Mouse (Mus musculus) MEL (cell line): ENCODE measurements around the gene Tmtc4. TPM values are rescaled to one million over a fixed set of nuclear protein-coding genes. Genes with fewer than 3 reads are reported as not detected.

Experiments used
- DNase-seq: peaks from one replicate; pipeline ENCODE4 v3.0.0; 2011; ENCODE audit warnings: low read depth, low spot score
- H3K27ac ChIP-seq: 2 replicates; pipeline ENCODE4 v1.5.1; 2012; ENCODE audit warnings: low read depth, mild to moderate bottlenecking, control low read depth, low read length, moderate library complexity; ENCODE audit not compliant: control insufficient read depth
- H3K27me3 ChIP-seq, 2 experiments: fragments of 150-350 bp in 1 of 2; sonication (generic) in 1 of 2; 2 replicates each; pipeline ENCODE4 v1.6.1; 2012; ENCODE audit warnings: low read length in 2 of 2, mild to moderate bottlenecking in 2 of 2, improper control_type of control experiment in 1 of 2, moderate library complexity in 1 of 2; ENCODE audit not compliant: insufficient read depth in 2 of 2, control insufficient read depth in 1 of 2
- H3K36me3 ChIP-seq, 2 experiments: 2 replicates each; pipeline ENCODE4 v1.6.1; 2012 to 2014; ENCODE audit warnings: low read length in 2 of 2, improper control_type of control experiment in 1 of 2, inconsistent platforms in 1 of 2, mild to moderate bottlenecking in 1 of 2; ENCODE audit not compliant: insufficient read depth in 2 of 2, control insufficient read depth in 1 of 2
- H3K4me1 ChIP-seq, 2 experiments: fragments of 150-350 bp in 1 of 2; sonication (generic) in 1 of 2; 2 replicates each; pipeline ENCODE4 v1.6.1; 2012; ENCODE audit warnings: low read length in 2 of 2, improper control_type of control experiment in 1 of 2, mild to moderate bottlenecking in 1 of 2; ENCODE audit not compliant: insufficient read depth in 2 of 2, control insufficient read depth in 1 of 2
- H3K4me3 ChIP-seq, 2 experiments: fragments of 150-350 bp in 1 of 2; sonication (generic) in 1 of 2; 2 replicates each; pipeline ENCODE4 v1.5.1; 2012; ENCODE audit warnings: low read depth in 2 of 2, low read length in 2 of 2, mild to moderate bottlenecking in 2 of 2, moderate library complexity in 2 of 2, control low read depth in 1 of 2, improper control_type of control experiment in 1 of 2; ENCODE audit not compliant: control insufficient read depth in 1 of 2, insufficient read depth in 1 of 2
- H3K79me2 ChIP-seq: 2 replicates; pipeline ENCODE4 v1.6.1; 2012; ENCODE audit warnings: mild to moderate bottlenecking, low read length, moderate library complexity; ENCODE audit not compliant: control insufficient read depth, poor library complexity, insufficient read depth
- H3K9ac ChIP-seq: 2 replicates; pipeline ENCODE4 v1.6.1; 2012; ENCODE audit warnings: low read depth, mild to moderate bottlenecking, control low read depth, low read length, moderate library complexity; ENCODE audit not compliant: control insufficient read depth, poor library complexity, severe bottlenecking
- H3K9me3 ChIP-seq: fragments of 150-350 bp; sonication (generic); replicated peaks from 2 replicates; pipeline ENCODE4 v1.6.1; 2012; ENCODE audit warnings: mild to moderate bottlenecking, low read length, improper control_type of control experiment, moderate library complexity; ENCODE audit not compliant: insufficient read depth
- CHD2 ChIP-seq: IDR thresholded peaks from 2 replicates; pipeline ENCODE4 v1.6.1; 2011; ENCODE audit warnings: low read length, improper control_type of control experiment
- CTCF ChIP-seq, 3 experiments: IDR thresholded peaks in 2 of 3; conservative IDR thresholded peaks in 1 of 3; 2 replicates each; pipeline ENCODE4 v1.5.1; 2011 to 2012; ENCODE audit warnings: low read length in 3 of 3, low read depth in 2 of 3, mild to moderate bottlenecking in 2 of 3, improper control_type of control experiment in 1 of 3, inconsistent platforms in 1 of 3, mixed read lengths in 1 of 3, moderate library complexity in 1 of 3; ENCODE audit not compliant: control insufficient read depth in 1 of 3, insufficient read depth in 1 of 3, poor library complexity in 1 of 3, severe bottlenecking in 1 of 3
- ELF1 ChIP-seq: IDR thresholded peaks from 2 replicates; pipeline ENCODE4 v1.6.1; 2014; ENCODE audit warnings: low read depth, mild to moderate bottlenecking, inconsistent platforms, low read length, improper control_type of control experiment, moderate library complexity
- EP300 ChIP-seq, 2 experiments: IDR thresholded peaks; 2 replicates each; pipeline ENCODE4 v1.6.1; 2011; ENCODE audit warnings: improper control_type of control experiment in 2 of 2, low read length in 2 of 2, low read depth in 1 of 2, mild to moderate bottlenecking in 1 of 2
- MXI1 ChIP-seq: IDR thresholded peaks from 2 replicates; pipeline ENCODE4 v1.6.1; 2011; ENCODE audit warnings: mild to moderate bottlenecking, low read depth, low read length, improper control_type of control experiment
- MYB ChIP-seq: IDR thresholded peaks from 2 replicates; pipeline ENCODE4 v1.6.1; 2011; ENCODE audit warnings: mild to moderate bottlenecking, low read depth, low read length, improper control_type of control experiment
- MYC ChIP-seq: IDR thresholded peaks from 2 replicates; pipeline ENCODE4 v1.6.1; 2011; ENCODE audit warnings: low read depth, mild to moderate bottlenecking, low read length, improper control_type of control experiment, moderate library complexity
- NELFE ChIP-seq: IDR thresholded peaks from 2 replicates; pipeline ENCODE4 v1.6.1; 2011; ENCODE audit warnings: low read depth, low read length, improper control_type of control experiment
- NRF1 ChIP-seq: IDR thresholded peaks from 2 replicates; pipeline ENCODE4 v1.6.1; 2014; ENCODE audit warnings: low read depth, mild to moderate bottlenecking, inconsistent platforms, low read length, improper control_type of control experiment, moderate library complexity; ENCODE audit not compliant: poor library complexity, insufficient read depth, severe bottlenecking
- POLR2A ChIP-seq, 2 experiments: IDR thresholded peaks; 2 replicates each; pipeline ENCODE4 v1.6.1; 2011 to 2012; ENCODE audit warnings: low read length in 2 of 2, mild to moderate bottlenecking in 2 of 2, control low read depth in 1 of 2, improper control_type of control experiment in 1 of 2, low read depth in 1 of 2, moderate library complexity in 1 of 2; ENCODE audit not compliant: control insufficient read depth in 1 of 2, insufficient read depth in 1 of 2, poor library complexity in 1 of 2
- POLR2AphosphoS2 ChIP-seq: IDR thresholded peaks from 2 replicates; pipeline ENCODE4 v1.6.1; 2011; ENCODE audit warnings: low read length, improper control_type of control experiment
- RAD21 ChIP-seq: IDR thresholded peaks from 2 replicates; pipeline ENCODE4 v1.6.1; 2011; ENCODE audit warnings: mild to moderate bottlenecking, low read depth, low read length, improper control_type of control experiment
- RCOR1 ChIP-seq: IDR thresholded peaks from 2 replicates; pipeline ENCODE4 v1.6.1; 2012; ENCODE audit warnings: low read depth, mild to moderate bottlenecking, inconsistent platforms, low read length, improper control_type of control experiment
- SMC3 ChIP-seq: IDR thresholded peaks from 2 replicates; pipeline ENCODE4 v1.6.1; 2011; ENCODE audit warnings: low read depth, low read length, improper control_type of control experiment
- TAL1 ChIP-seq: IDR thresholded peaks from 2 replicates; pipeline ENCODE4 v1.6.1; 2012; ENCODE audit warnings: mild to moderate bottlenecking, inconsistent platforms, low read length, moderate library complexity, mixed read lengths
- TCF12 ChIP-seq: IDR thresholded peaks from 2 replicates; pipeline ENCODE4 v1.6.1; 2014; ENCODE audit warnings: low read depth, mild to moderate bottlenecking, inconsistent platforms, low read length, improper control_type of control experiment, moderate library complexity
- USF1 ChIP-seq: IDR thresholded peaks from 2 replicates; pipeline ENCODE4 v1.6.1; 2014; ENCODE audit warnings: low read depth, mild to moderate bottlenecking, inconsistent platforms, low read length, improper control_type of control experiment, moderate library complexity
- USF2 ChIP-seq, 2 experiments: IDR thresholded peaks; 2 replicates each; pipeline ENCODE4 v1.6.1; 2011 to 2012; ENCODE audit warnings: improper control_type of control experiment in 2 of 2, low read length in 2 of 2, borderline replicate concordance in 1 of 2, inconsistent platforms in 1 of 2, low read depth in 1 of 2, mild to moderate bottlenecking in 1 of 2; ENCODE audit not compliant: insufficient read depth in 1 of 2
- ZC3H11A ChIP-seq: IDR thresholded peaks from 2 replicates; pipeline ENCODE4 v1.6.1; 2012; ENCODE audit warnings: low read depth, mild to moderate bottlenecking, inconsistent platforms, low read length, improper control_type of control experiment
- ZKSCAN1 ChIP-seq: IDR thresholded peaks from 2 replicates; pipeline ENCODE4 v1.6.1; 2012; ENCODE audit warnings: low read depth, mild to moderate bottlenecking, inconsistent platforms, low read length, improper control_type of control experiment, moderate library complexity
- ZMIZ1 ChIP-seq: IDR thresholded peaks from 2 replicates; pipeline ENCODE4 v1.6.1; 2012; ENCODE audit warnings: low read depth, mild to moderate bottlenecking, inconsistent platforms, low read length, improper control_type of control experiment, moderate library complexity
- polyA plus RNA-seq, 2 experiments: library from polyadenylated mRNA; stranded (reverse) in 1 of 2; unstranded in 1 of 2; fragments of >175 nt in 1 of 2; fragments of >200 nt in 1 of 2; gene quantifications; 2 replicates each; pipeline versions ENCODE4 v1.2.1 to v1.2.4; 2012; ENCODE audit warnings: low replicate concordance in 2 of 2, low read depth in 1 of 2; ENCODE audit not compliant: insufficient read length in 2 of 2, insufficient read depth in 1 of 2, missing spikeins in 1 of 2
- total RNA-seq: library from RNA; depleted of rRNA; stranded (reverse); fragments of 300-350 nt; gene quantifications from 2 replicates; pipeline ENCODE4 v1.2.3, GENCODE M21; 2012

Tmtc4 gene
- total and polyA plus RNA-seq, 3 experiments = 10.4 to 11.5 TPM; not detected in 1

DNA sequence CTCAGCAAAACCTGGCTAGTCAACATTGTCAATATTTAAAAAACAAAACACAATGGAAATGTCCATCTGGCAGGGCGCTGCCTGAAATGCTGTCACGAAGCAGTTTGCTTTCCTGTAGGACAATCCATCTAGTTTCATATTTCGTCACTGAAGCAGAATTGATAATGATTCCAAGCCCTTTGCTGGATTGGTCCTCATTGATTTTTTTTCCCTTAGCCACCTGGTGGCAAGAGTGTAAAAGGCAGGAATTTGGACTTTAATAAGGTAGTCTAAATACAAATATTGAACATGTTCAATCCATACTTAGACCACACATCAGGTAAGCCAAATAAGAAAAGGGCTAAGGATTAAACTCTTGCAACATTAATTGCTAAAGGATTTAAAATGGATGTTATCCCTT, 82.7 kb downstream of the Tmtc4 start:
- DNase-seq = no peak
- H3K27ac ChIP-seq = no peak overlapping the region
- H3K4me1 ChIP-seq = no peaks in the 10 kb centered on the region; a peak in 1 of 4 replicates
- no peak overlapping the region for H3K9ac ChIP-seq
- H3K79me2 ChIP-seq = 0 out of 2 replicates have a peak, but pooled peaks cover 1% of the 10 kb centered on the region
- TF ChIP-seq USF2 (IDR thresholded peaks at IDR 0.05; ENCODE audit: borderline replicate concordance in 1 of 2, insufficient read depth in 1 of 2, low read depth in 1 of 2, low read length in 2 of 2) = no peak
- TF ChIP-seq EP300 (IDR thresholded peaks at IDR 0.05; ENCODE audit: low read depth in 1 of 2, low read length in 2 of 2) = no peak
- peak; percentile 47 for TF ChIP-seq SMC3
- peak in 2 of 3 experiments; percentile 40 to 41; a peak in 4 of 6 replicates for TF ChIP-seq CTCF (IDR thresholded peaks at IDR 0.05 in 2 of 3, conservative IDR thresholded peaks at IDR 0.05 in 1 of 3; ENCODE audit: control insufficient read depth in 1 of 3, insufficient read depth in 1 of 3, low read depth in 2 of 3, low read length in 3 of 3, poor library complexity in 1 of 3, severe bottlenecking in 1 of 3)
- TF ChIP-seq MYB = no peak
- TF ChIP-seq ELF1 = no peak
- TF ChIP-seq CHD2 = no peak
- no peak for TF ChIP-seq MXI1
- TF ChIP-seq ZC3H11A = 0 out of 2 replicates have a peak, but pooled peaks have one; percentile 10
- TF ChIP-seq POLR2A (IDR thresholded peaks at IDR 0.05; ENCODE audit: control insufficient read depth in 1 of 2, insufficient read depth in 1 of 2, low read depth in 1 of 2, low read length in 2 of 2, poor library complexity in 1 of 2) = no peak
- no peak for TF ChIP-seq MYC
- TF ChIP-seq, all 39 proteins: peak for 3
- Histone ChIP-seq H3K36me3 (peaks cover 2 to 4% of the 10 kb centered on the region in 2 experiments; a peak in 2 of 4 replicates), H3K9me3 (no peaks in the 10 kb centered on the region), H3K4me3 (no peak overlapping the region), H3K27me3 (no peaks in the 10 kb centered on the region)

DNA sequence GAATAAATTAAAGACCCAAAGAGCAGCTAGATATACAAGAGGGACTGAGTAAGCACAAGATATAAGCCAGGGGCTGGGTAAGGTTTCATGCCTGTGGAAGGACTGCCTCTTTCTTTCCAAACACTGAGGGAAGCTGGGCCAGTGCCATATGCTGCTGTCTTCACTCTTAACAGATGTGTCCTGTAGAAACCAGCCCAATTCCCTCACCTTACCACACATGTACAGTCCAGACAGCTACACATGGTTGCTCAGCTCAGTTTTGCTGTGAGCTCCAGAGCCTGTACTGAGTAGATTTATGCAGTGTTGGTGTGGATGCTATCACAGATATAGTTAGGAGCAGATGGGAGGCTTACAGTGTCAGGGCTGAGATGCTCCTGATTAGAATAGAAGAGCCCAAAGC, 83.2 kb downstream of the Tmtc4 start:
- H3K9me3 ChIP-seq = no peaks in the 10 kb centered on the region
- no peak for DNase-seq
- no peaks in the 10 kb centered on the region for H3K79me2 ChIP-seq
- no peaks in the 10 kb centered on the region for H3K27me3 ChIP-seq
- peaks cover 2 to 4% of the 10 kb centered on the region in 2 experiments; a peak in 3 of 4 replicates for H3K36me3 ChIP-seq
- no peak overlapping the region for H3K4me3 ChIP-seq
- H3K27ac ChIP-seq = no peak overlapping the region
- TF ChIP-seq NRF1 (no peak), ZKSCAN1 (no peak), TCF12 (no peak), RCOR1 (no peak), USF1 (no peak), ZC3H11A (no peak), NELFE (no peak), TAL1 (no peak), ZMIZ1 (no peak), RAD21 (no peak), POLR2A (IDR thresholded peaks at IDR 0.05; ENCODE audit: control insufficient read depth in 1 of 2, insufficient read depth in 1 of 2, low read depth in 1 of 2, low read length in 2 of 2, poor library complexity in 1 of 2) (no peak), POLR2AphosphoS2 (no peak), MXI1 (no peak), MYC (no peak)
- H3K9ac ChIP-seq = no peak overlapping the region
- H3K4me1 ChIP-seq = no peaks in the 10 kb centered on the region; a peak in 1 of 4 replicates
